Mouse (Mus musculus) kidney, embryonic 15.5 days (tissue): ENCODE measurements around the gene Kcnd3. TPM values are rescaled to one million over a fixed set of nuclear protein-coding genes. Genes with fewer than 3 reads are reported as not detected.

ENCODE experiments used
- ATAC-seq: fragments of 200-750 bp; cut with Nextera tagmentation; replicated peaks from 2 replicates; pipeline ENCODE4 v1.8.0; 2017; ENCODE audit warnings: moderate TSS enrichment; ENCODE audit not compliant: low FRiP score
- H3K27ac ChIP-seq: fragments of 300-500 bp; sonication (generic); 2 replicates; pipeline ENCODE4 v1.5.1; 2015; ENCODE audit warnings: mild to moderate bottlenecking, inconsistent platforms
- H3K27me3 ChIP-seq: fragments of 300-500 bp; sonication (generic); 2 replicates; pipeline ENCODE4 v1.6.1; 2015; ENCODE audit warnings: inconsistent platforms
- H3K36me3 ChIP-seq: fragments of 300-500 bp; sonication (generic); 2 replicates; pipeline ENCODE4 v1.6.1; 2015; ENCODE audit warnings: inconsistent platforms
- H3K4me1 ChIP-seq: fragments of 300-500 bp; sonication (generic); 2 replicates; pipeline ENCODE4 v1.6.1; 2015; ENCODE audit warnings: inconsistent platforms
- H3K4me2 ChIP-seq: fragments of 300-500 bp; sonication (generic); 2 replicates; pipeline ENCODE4 v1.6.1; 2015; ENCODE audit warnings: moderate library complexity, mild to moderate bottlenecking, inconsistent platforms
- H3K4me3 ChIP-seq: fragments of 300-500 bp; sonication (generic); replicated peaks from 2 replicates; pipeline ENCODE4 v1.5.1; 2015; ENCODE audit warnings: mild to moderate bottlenecking, inconsistent platforms
- H3K9ac ChIP-seq: fragments of 300-500 bp; sonication (generic); 2 replicates; pipeline ENCODE4 v1.6.1; 2015; ENCODE audit warnings: mild to moderate bottlenecking, inconsistent platforms
- H3K9me3 ChIP-seq: fragments of 300-500 bp; sonication (generic); replicated peaks from 2 replicates; pipeline ENCODE4 v1.6.1; 2016; ENCODE audit warnings: inconsistent platforms
- WGBS: fragments of 180-500 bp; shearing (Covaris S2); methylation state at CpG from one replicate; pipeline ENCODE4 v1.1.7; 2015; ENCODE audit warnings: mixed read lengths; 5-methylcytosine and 5-hydroxymethylcytosine counted together
- polyA plus RNA-seq: library from polyadenylated mRNA; unstranded; fragments of >200 nt; fragmentation: Nextera tagmentation; extraction: Ambion mirVana; gene quantifications from 2 replicates; pipeline ENCODE4 v1.2.1, GENCODE M21; 2015

Kcnd3 gene
- polyA plus RNA-seq, 1 experiment from 2014 or later: 2.4 TPM

DNA sequence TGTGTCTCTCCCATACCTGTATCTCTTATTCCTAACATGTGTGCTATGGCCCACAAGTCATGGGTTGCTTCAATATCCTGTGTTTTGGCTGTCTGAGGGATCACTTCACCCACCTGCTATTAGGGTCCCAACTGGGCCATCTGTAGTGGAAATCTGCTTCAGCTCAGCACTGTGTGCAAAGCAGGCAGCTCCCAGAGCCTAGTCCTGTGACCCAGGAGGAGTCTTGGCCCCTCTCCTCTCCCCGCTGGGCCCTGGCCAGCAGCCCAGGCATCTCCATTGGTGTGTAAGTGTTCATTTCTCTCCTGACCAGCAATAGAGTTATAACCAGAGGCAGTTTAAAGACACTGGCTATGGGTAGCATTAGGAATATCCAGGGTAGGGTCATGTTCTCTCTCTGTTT, 24.3 kb downstream of the Kcnd3 start:
- Histone ChIP-seq H3K36me3 (no peaks in the 10 kb centered on the region), H3K4me3 (no peak overlapping the region), H3K4me2 (no peak overlapping the region), H3K4me1 (peaks cover 6% of the 10 kb centered on the region), H3K27me3 (no peaks in the 10 kb centered on the region), H3K9ac (no peak overlapping the region), H3K9me3 (no peaks in the 10 kb centered on the region), H3K27ac (no peak overlapping the region)
- 73% methylated on average over 1 of the region's 1 CpGs for WGBS
- no peak for ATAC-seq

DNA sequence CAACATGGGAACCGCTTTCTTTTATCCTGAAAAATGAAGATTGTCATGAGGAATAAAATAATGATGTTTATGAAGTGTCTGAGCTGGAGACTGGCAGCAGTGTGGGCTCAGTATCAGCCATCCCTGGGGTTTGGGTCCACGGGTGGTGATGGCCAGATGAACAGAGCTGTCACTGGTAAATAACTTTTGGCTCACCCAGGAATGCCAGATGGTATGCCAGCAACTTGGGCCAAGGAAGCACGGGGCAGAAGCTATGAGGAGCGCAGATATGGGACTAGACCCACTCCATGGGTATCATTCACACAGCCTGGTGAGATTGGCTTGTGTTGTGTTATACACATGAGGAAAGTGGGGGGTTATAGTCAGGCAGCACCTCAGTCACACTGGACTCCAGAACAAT, 26.7 kb downstream of the Kcnd3 start:
- Histone ChIP-seq H3K27me3 (0 out of 2 replicates have a peak, but pooled peaks cover 13% of the 10 kb centered on the region), H3K9me3 (no peaks in the 10 kb centered on the region), H3K4me1 (peaks cover 15% of the 10 kb centered on the region), H3K4me2 (no peak overlapping the region), H3K36me3 (no peaks in the 10 kb centered on the region), H3K27ac (no peak overlapping the region), H3K4me3 (no peak overlapping the region), H3K9ac (no peak overlapping the region)
- WGBS: 88% methylated on average over 4 of the region's 4 CpGs
- no peak for ATAC-seq

DNA sequence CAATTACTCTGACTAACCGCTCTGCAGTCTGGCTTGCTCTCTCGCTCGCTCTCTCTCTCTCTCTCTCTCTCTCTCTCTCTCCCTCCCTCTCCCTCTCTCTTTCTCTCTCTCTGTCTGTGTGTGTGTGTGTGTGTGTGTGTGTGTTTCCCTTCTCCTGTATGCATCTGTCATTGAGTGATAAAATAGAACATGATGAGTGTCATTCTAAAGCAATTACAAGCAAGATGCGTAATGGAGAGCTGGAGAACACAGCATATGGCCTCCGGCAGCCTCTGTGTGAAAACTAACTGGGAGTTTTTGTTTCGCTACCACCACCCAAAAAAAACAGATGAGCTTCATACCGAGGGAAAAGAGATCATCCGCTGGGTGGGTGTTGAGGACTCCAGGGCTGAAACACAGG, 29.3 kb downstream of the Kcnd3 start:
- Histone ChIP-seq H3K9me3 (no peaks in the 10 kb centered on the region), H3K27me3 (0 out of 2 replicates have a peak, but pooled peaks cover 13% of the 10 kb centered on the region), H3K4me3 (no peak overlapping the region), H3K36me3 (no peaks in the 10 kb centered on the region), H3K27ac (no peak overlapping the region), H3K4me1 (peaks cover 15% of the 10 kb centered on the region), H3K9ac (no peak overlapping the region), H3K4me2 (no peak overlapping the region)
- ATAC-seq: no peak
- WGBS: 40% methylated on average over 8 of the region's 8 CpGs

DNA sequence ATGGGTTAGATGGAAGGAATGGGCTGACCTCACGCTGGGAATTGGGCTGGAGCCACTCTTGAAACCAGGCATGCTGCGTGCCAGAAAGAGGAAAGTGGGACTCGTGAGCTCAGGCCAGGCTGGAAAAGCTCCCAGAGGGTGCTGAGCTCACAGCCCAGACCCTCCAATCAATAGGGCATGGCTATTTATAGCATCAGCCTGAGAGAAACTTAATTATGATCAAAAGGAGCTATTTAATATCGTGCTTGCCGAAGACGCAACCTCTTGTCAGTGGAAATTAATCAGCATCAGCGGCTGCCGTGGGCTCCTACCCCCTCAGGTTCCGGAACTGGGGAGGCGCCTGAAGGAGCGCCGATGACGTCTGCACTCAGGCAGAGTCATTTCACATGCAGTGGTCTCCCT, 31.5 kb downstream of the Kcnd3 start:
- WGBS: 67% methylated on average over 13 of the region's 13 CpGs
- Histone ChIP-seq H3K27ac (no peak overlapping the region), H3K4me2 (no peak overlapping the region), H3K9ac (no peak overlapping the region), H3K27me3 (0 out of 2 replicates have a peak, but pooled peaks cover 13% of the 10 kb centered on the region), H3K36me3 (no peaks in the 10 kb centered on the region), H3K4me1 (peaks cover 15% of the 10 kb centered on the region), H3K4me3 (no peak overlapping the region), H3K9me3 (no peaks in the 10 kb centered on the region)
- no peak for ATAC-seq

DNA sequence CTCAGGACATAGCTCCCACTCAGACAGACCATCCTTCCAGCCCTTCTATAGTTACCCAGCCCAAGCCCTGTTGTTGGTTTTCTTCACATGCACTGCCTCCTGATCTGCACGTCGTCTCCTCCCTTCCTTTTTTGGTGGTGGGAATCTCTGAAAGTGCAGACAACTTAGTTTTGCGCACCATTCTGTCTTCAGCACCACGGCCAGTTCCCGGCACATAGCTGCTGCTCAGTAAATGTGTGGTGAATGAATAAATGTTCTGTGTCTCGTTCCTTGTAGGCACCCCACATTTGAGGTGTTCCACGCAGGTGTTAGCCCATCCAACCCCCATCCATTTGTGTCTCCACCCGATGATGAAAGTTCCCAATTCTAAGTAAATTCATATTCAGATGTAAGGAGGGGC, 35.0 kb downstream of the Kcnd3 start:
- Histone ChIP-seq H3K27me3 (0 out of 2 replicates have a peak, but pooled peaks cover 13% of the 10 kb centered on the region), H3K9ac (no peak overlapping the region), H3K4me2 (no peak overlapping the region), H3K9me3 (no peaks in the 10 kb centered on the region), H3K4me1 (peaks cover under 1% of the 10 kb centered on the region), H3K4me3 (no peak overlapping the region), H3K27ac (no peak overlapping the region), H3K36me3 (no peaks in the 10 kb centered on the region)
- ATAC-seq: no peak
- 37% methylated on average over 8 of the region's 8 CpGs for WGBS

DNA sequence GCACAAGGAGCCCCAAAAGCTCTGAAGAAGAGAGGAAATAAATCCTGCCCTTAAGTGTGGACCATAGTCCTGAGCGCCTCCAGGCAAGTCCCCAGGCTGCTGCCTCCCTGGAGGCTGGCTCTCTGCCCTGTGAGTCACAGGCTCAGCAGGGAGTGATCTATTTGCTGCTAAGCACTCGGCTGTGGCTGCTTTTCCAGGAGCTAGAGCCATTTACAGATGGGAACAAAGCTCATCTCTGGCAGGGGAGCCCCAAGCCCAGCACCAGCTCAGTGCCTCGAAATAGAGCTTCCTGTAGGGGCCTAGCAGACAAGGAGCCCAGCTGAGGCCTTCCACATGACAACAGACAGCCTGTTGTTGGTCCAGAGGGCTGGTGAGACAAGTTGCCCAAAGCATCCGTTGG, 37.5 kb downstream of the Kcnd3 start:
- Histone ChIP-seq H3K27me3 (no peaks in the 10 kb centered on the region), H3K27ac (no peak overlapping the region), H3K4me1 (no peaks in the 10 kb centered on the region; the same call in 1 of the 2 replicates), H3K9me3 (no peaks in the 10 kb centered on the region), H3K4me3 (no peak overlapping the region), H3K9ac (no peak overlapping the region), H3K4me2 (no peak overlapping the region), H3K36me3 (no peaks in the 10 kb centered on the region)
- 21% methylated on average over 4 of the region's 4 CpGs for WGBS
- ATAC-seq: no peak

DNA sequence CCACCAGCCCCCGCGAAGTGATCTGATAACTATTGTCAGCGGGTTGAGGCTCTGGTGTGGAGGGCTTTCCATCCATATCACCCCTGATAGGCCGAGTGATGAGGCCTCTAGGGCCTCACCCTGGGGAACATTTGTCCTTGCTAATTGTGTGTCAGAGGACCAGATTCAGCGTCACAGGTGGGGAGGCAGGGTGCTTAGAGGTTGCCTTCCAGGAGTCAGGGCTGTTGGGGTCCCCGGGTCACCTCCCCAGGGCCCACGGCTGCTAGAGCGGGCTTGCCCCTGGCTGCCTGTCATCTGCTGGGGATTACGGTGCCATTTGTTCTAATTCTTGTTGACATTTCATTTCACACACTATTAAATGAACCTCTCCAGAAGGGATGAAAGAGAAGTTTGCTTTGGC, 42.8 kb downstream of the Kcnd3 start:
- H3K4me1 ChIP-seq: peaks cover 15% of the 10 kb centered on the region; the same call in 1 of the 2 replicates
- ATAC-seq: no peak
- no peak overlapping the region for H3K4me2 ChIP-seq
- H3K27ac ChIP-seq: no peak overlapping the region
- no peak overlapping the region for H3K4me3 ChIP-seq
- H3K9me3 ChIP-seq: no peaks in the 10 kb centered on the region
- 29% methylated on average over 9 of the region's 9 CpGs for WGBS
- no peaks in the 10 kb centered on the region for H3K36me3 ChIP-seq
- no peak overlapping the region for H3K9ac ChIP-seq
- H3K27me3 ChIP-seq: no peaks in the 10 kb centered on the region

DNA sequence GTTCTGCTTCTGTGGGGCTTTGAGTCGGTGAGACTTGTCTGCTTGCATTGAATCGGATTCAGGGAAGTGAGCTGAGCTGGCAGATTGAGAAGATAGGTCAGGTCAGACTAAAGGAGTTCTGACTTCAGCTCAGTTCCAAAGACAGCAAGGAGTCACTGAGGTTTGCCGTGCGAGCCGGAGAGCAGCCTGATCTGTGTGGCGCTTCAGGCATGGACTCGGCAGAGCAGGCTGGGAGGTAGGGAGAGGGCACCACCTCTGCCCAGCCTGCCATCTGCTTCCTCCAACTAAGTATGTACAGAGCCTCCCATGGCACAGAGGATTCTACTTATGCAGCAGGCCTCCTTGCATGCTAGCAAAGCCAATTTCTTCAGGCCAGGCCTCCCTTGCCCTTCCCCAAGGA, 44.1 kb downstream of the Kcnd3 start:
- no peaks in the 10 kb centered on the region for H3K9me3 ChIP-seq
- no peaks in the 10 kb centered on the region for H3K36me3 ChIP-seq
- no peak overlapping the region for H3K9ac ChIP-seq
- H3K27me3 ChIP-seq: no peaks in the 10 kb centered on the region
- H3K4me2 ChIP-seq: no peak overlapping the region
- WGBS: 62% methylated on average over 7 of the region's 7 CpGs
- peaks cover 15% of the 10 kb centered on the region; the same call in 1 of the 2 replicates for H3K4me1 ChIP-seq
- no peak overlapping the region for H3K4me3 ChIP-seq
- H3K27ac ChIP-seq: no peak overlapping the region
- ATAC-seq: no peak

DNA sequence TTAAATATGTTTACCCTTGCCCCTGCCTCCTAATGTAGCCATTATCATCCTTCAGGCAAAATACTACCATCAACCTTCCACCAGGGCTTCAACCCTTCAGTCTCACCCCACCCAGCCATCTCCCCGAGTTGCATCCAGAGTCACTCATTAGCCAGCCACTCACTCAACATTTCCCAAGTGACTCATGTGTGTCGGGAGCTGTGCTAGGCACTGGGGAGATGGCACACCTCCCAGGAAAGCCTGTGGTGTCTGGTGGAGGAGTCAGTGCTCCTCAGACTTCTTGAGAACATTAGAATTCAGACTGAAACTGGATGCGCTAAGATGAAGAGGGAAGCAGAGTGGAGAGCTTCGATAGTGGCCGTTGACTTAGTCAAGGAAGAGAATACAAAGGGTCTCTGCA, 44.8 kb downstream of the Kcnd3 start:
- no peaks in the 10 kb centered on the region for H3K9me3 ChIP-seq
- no peak overlapping the region for H3K4me2 ChIP-seq
- 82% methylated on average over 5 of the region's 5 CpGs for WGBS
- H3K4me1 ChIP-seq: peaks cover 15% of the 10 kb centered on the region; the same call in 1 of the 2 replicates
- H3K9ac ChIP-seq: no peak overlapping the region
- no peak overlapping the region for H3K4me3 ChIP-seq
- no peaks in the 10 kb centered on the region for H3K27me3 ChIP-seq
- no peak for ATAC-seq
- no peak overlapping the region for H3K27ac ChIP-seq
- no peaks in the 10 kb centered on the region for H3K36me3 ChIP-seq

DNA sequence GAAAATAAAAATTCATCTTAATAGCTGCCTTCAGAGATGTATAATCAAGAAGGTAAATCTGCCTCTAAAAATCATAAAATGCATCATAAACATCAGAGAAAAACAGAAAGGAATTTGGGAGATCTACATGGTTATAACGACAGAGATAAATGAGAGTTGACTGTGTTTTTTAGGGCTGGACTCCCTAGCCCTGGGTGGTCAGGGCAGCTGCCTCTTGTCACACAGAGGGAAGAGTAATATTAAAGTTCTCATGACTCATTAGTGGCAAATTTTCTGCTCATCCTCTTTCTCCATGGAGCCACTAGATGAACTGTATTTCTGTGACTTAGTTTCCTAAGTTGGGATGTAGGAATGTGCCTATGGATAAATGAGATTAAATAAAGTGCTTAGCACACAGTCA, 48.9 kb downstream of the Kcnd3 start:
- H3K27me3 ChIP-seq: no peaks in the 10 kb centered on the region
- no peak overlapping the region for H3K4me3 ChIP-seq
- H3K36me3 ChIP-seq: no peaks in the 10 kb centered on the region
- H3K9me3 ChIP-seq: no peaks in the 10 kb centered on the region
- no peak overlapping the region for H3K9ac ChIP-seq
- peaks cover 4% of the 10 kb centered on the region; the same call in 1 of the 2 replicates for H3K4me1 ChIP-seq
- H3K27ac ChIP-seq: no peak overlapping the region
- ATAC-seq: no peak
- WGBS: 63% methylated on average over 1 of the region's 1 CpGs
- H3K4me2 ChIP-seq: no peak overlapping the region

DNA sequence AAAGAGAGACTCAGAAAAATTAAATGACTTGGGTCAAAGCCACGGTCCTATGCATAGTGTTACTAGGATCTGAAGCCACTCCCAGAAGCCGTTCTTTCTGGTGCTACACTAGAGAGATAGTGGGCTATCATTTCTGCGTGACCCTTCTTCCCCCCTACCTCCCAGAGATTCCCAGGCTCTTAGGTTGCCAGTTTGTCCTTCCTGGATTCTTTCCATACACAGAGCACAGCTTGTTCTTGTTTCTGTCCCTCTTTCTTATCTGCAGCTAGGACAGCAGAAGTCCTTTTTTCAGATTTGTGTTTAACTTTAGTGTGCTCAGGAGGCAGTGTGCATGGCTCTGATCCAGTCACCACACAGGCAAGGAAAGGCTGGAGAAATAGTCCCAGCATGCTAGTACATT, 52.1 kb downstream of the Kcnd3 start:
- Histone ChIP-seq H3K9me3 (no peaks in the 10 kb centered on the region), H3K27ac (no peak overlapping the region), H3K4me2 (no peak overlapping the region), H3K27me3 (no peaks in the 10 kb centered on the region), H3K4me1 (no peaks in the 10 kb centered on the region), H3K4me3 (no peak overlapping the region), H3K9ac (no peak overlapping the region), H3K36me3 (no peaks in the 10 kb centered on the region)
- WGBS: 69% methylated on average over 3 of the region's 3 CpGs
- ATAC-seq: no peak

DNA sequence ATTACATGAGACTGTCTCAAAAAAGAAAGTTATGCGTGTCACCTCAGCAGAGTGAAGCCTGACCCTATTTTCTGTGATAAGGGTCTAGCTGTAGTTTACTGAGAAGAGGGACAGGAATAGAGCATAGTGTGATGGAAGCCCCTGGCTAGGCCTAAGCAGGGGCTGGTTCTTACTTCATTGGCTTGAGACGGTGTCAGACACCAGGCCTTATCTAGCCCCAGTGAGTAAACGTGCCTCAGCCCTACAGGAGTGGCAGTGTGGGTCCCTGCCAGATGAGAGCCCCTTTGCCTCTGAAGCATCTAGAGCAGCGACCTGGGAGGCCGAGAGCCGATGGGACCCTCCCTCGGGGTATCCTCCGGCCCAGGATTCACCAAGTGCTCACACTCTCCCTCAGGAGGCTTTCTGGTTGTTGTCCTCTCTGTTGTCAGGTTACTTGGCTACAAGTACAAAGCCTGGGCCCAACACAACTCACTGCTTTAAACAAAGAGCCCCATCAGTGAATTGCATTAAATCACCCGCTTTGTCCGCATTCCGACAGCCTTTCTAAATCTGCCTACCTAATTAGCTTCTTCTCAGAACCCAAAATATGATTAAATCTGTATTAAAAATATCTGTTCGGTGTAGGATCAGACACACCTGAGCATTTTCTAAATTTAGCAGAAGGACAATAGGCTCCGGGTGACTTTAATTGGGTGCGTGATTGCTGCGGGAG, 53.2 kb downstream of the Kcnd3 start:
- Histone ChIP-seq H3K4me3 (no peak overlapping the region), H3K27ac (no peak overlapping the region), H3K36me3 (no peaks in the 10 kb centered on the region), H3K9ac (no peak overlapping the region), H3K4me2 (no peak overlapping the region), H3K4me1 (0 out of 2 replicates have a peak, but pooled peaks cover under 1% of the 10 kb centered on the region), H3K9me3 (no peaks in the 10 kb centered on the region), H3K27me3 (no peaks in the 10 kb centered on the region)
- ATAC-seq: no peak
- WGBS: 70% methylated on average over 15 of the region's 15 CpGs

DNA sequence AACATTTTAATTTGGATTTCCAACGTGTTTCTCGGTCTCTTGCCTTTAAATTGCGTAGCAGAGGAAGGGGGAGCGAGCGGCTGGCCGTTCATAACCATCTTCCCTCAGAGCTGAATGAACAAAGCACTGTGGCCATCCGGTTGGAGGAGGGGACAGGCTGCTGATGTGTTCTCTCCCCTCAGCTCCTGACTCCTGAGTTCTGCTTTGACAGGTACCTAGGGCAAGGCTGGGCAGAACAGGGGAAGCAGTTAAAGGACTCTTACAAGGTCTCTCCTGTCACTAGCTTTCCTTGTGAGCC, 53.7 kb downstream of the Kcnd3 start:
- H3K36me3 ChIP-seq: no peaks in the 10 kb centered on the region
- WGBS: 59% methylated on average over 7 of the region's 7 CpGs
- ATAC-seq: no peak
- H3K4me1 ChIP-seq: 0 out of 2 replicates have a peak, but pooled peaks cover 2% of the 10 kb centered on the region
- H3K4me2 ChIP-seq: no peak overlapping the region
- no peaks in the 10 kb centered on the region for H3K27me3 ChIP-seq
- H3K9ac ChIP-seq: no peak overlapping the region
- H3K4me3 ChIP-seq: no peak overlapping the region
- no peaks in the 10 kb centered on the region for H3K9me3 ChIP-seq
- no peak overlapping the region for H3K27ac ChIP-seq
